Mouse (Mus musculus) kidney, adult 8-10 months (tissue): Measurements from ENCODE around the gene Ninj2.
"Not testable (repeated sequence)": the region's sequence is repeated elsewhere in the genome, so short reads cannot be mapped to it uniquely, and the experiment has no call there.

Source experiments
- DNase-seq, 2 experiments: peaks; one replicate each; pipeline ENCODE4 v3.0.0; 2022

The Ninj2 gene

DNA sequence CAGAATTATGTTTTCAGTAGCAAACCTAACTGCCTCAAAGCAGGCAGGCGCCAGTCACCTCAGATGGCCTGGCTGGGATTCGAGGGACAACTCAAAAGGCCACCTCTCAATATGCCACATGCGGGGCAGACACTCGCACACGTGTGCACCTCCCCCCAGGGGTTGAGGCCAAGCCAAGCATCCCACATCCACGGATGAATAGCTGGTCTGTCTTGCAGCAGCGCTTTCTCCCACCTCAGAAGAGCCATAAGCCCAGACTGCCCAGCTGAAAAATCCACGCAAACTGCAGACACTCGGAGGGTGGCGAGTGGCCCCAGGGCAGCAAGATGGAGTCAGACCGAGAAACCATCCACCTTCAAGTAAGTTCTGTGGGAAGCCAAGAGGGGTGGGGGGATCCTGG, at the start of gene Ninj2:
TSS of gene Ninj2 (plus strand) at position 251 of the 400 bp plus-strand sequence.
- DNase-seq, result no peak

- DNase-seq, result no peak
Observed at GRCm38 (mm10) chr6:120045406-120045805, 47.7 kb upstream of the Ninj2 start.

- no peak for DNase-seq
Observed at GRCm38 (mm10) chr6:120047705-120048292, 45.4 kb upstream of the Ninj2 start.

DNA sequence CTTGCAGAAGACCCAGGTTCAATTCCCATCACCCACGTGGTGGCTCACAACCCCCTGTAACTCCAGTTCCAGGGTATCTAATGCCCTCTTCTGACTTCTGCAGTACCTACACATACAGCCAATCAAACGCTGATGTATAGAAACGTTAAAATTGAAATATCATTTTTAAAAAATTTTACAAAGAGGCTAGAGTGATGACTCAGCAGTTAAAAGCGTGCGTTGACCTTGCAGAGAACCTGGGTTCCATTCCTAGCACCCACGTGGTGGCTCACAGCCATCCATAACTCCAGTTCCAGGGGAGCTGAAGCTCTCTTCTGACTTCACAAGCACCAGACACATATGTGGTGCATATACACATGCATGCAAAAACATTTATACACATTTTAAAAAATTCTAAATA, 38.7 kb upstream of the Ninj2 start:
- DNase-seq, result no peak

GRCm38 (mm10) chr6:120055666-120056540, 37.2 kb upstream of the Ninj2 start:
- no peak for DNase-seq

DNA sequence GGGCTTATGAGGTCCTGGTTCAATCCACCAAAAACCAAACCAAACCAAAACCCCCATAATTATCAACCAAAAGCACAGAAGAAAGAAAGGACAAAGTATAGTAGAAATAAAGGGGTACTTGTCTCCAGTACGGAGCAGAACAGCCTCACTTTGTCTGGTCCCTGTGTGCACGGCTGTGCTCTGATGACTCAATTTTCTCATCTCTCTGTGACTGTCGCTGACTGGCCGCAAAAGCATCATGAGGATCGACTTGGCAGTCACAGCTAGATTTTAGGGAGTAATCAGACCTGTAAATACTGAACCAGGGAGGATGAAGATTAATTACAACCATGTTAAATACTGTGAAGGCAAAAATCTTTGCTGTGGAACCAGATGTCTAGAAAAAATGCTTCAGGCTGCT, 30.2 kb upstream of the Ninj2 start:
- DNase-seq, result no peak

- DNase-seq, result no peak
Observed at GRCm38 (mm10) chr6:120064627-120065026, 28.5 kb upstream of the Ninj2 start.

DNA sequence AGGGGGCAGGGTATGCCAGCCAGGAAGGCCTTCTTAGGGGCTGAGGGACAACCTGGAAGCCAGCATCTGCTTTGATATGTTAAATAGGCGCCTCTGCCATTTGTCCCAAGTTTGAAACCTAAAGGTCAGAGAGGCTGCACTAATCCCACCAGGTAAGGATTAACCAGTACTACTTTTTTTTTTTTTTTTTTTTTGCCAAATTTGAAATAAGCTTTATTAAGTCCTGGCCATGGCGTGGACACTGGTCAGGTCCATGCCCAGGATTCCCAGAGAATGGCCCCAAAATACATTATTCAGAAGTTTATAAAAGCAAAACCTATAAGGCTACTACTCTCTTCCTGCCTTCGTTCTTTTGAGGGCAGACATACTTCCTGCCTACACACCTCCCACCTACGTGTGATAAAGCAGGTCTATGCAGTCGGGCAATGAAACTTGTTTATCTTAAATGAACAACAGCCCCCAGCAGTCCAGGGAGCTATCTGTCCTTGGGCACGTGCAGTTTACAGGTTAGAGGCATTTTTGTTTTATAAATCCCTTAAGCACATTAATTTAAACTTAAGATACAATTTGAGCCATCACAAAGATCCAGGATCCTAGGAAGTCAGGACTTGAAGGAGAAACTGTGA, 27.5 kb upstream of the Ninj2 start:
- no peak for DNase-seq

DNA sequence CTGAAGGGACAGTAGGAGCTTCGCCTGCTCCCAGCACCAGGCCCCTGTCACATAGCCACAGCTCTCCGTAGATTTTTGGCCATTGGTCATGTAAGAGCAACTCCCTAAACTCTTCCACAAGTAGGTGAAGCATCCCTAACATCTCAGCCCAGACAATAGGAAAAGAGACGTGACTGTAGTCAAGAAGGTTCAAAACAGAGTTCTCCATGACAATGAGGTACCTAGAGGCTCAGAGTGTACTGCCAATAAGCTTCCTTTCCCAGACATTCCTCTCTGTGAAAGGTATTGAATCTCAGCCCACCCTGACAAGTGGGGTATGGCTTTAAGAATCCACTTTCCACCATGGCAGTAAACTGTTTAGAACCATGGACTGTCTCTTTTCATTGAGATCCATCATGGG, 23.6 kb upstream of the Ninj2 start:
- no peak for DNase-seq

- no peak for DNase-seq
Observed at GRCm38 (mm10) chr6:120072630-120073029, 20.5 kb upstream of the Ninj2 start.

DNA sequence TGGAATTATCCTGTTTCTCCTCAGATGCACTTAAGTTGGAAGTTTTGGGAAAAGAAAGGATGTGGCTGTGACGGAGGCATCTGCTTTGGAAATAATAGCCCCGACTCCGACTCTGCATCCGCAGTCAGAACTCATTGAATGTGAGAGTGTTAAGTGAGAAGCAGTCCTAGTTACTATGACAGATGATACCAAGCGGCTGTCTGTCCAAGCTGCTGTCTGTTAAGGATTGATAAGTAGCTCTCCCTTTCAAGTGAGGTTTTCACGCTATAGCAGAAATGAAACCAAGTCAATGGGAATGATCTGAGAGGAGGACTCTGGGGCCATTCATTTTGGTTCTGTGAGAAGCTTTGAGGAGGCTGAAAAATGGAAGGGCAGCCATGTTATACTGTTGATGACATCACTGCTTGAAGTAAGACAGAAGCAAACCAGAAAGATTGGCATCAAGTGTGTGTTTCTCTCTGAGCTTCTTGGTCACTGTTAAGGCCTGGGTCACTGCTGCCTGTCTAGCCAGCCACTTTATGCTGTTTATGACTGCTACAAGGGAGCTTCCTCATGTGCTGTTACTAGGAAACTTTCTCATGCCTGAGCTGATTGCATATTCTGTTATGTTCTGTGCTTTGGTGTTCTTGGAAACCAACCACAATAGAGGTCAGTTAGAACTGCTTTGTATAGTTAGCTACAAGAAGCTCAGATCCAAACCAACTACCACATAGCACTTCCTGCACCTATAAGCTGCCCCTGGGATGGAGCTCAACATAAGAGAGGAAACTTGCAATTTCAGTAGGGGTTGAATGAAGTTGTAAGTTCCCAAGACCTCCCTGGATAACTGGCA, 16.3 kb upstream of the Ninj2 start:
- DNase-seq, result no peak

DNA sequence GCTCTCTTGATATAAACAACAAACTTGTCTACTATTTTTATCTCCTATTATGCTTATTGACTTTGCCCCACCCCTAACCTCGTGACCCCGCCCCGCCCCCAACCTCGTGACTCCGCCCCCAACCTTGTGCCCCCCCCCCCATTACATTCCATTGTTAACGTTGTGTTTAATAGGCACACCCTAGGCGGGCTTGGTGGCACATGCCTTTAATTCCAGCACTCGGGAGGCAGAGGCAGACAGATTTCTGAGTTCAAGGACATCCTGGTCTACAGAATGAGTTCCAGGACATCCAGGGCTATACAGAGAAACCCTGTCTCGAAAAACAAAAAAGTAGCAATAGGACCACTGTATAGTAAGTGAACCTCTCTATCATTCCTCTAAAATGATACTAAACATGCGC, 13.6 kb upstream of the Ninj2 start:
- no peak for DNase-seq

DNA sequence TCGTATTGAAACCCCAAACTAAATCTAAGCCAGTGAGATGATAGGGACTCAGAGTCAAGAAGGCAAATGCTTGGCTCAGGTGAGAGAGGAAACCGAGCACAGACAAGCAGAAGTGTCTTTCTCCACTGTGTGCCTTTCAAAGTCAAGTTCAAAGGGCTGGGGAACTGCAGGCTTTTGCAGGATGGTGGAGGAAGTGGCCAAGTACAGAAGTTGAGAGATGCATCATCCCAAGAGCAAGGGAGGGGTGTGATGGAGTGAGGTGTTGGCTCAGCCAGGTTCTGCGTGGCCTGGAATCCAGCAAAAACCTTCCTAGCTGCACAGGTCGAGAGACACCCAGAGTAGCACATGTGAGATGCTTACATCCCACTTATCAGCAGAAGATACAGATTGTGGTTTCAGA, 11.6 kb upstream of the Ninj2 start:
- no peak for DNase-seq

DNA sequence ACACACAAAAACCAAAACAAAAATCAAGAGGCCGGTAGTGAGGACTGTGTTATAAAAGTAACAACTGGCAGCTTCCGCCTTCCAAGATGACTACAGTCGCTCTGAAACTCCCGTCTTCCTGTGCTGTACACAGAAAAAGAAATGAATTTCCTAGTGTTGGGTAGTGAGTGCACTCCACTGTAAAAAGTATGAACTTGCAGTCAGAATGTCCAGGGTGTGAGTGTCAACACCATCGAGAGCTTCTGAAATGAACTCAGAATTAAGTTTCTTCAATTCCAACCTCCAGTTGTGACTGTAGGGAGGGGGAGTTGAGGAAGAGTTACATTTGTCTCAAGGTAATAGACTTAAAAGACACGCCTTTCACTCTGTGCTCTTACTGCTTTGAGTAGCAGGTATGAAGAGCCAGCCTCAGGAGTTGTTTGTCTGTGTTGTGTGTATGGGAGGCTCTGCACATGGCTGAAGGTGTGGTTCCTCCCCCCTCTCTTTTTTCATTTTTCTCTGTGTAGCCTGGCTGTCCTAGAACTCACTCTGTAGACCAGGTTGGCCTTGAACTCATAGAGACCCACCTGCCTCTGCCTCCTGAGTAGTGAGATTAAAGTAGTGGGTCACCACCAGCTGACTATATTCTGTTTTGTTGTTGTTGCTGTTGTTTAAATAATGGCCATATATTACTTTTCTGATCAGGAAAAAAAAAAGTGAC, 10.7 kb upstream of the Ninj2 start:
- DNase-seq, result no peak

GRCm38 (mm10) chr6:120082951-120083411, 10.2 kb upstream of the Ninj2 start:
- DNase-seq, result no peak

- DNase-seq, result no peak
Observed at GRCm38 (mm10) chr6:120083442-120083841, 9.7 kb upstream of the Ninj2 start.

- DNase-seq, result no peak
Observed at GRCm38 (mm10) chr6:120084983-120085382, 8.2 kb upstream of the Ninj2 start.

- DNase-seq, result no peak
Observed at GRCm38 (mm10) chr6:120085832-120086231, 7.3 kb upstream of the Ninj2 start.

GRCm38 (mm10) chr6:120087041-120087440, 6.1 kb upstream of the Ninj2 start:
- DNase-seq, result not testable (repeated sequence)

DNA sequence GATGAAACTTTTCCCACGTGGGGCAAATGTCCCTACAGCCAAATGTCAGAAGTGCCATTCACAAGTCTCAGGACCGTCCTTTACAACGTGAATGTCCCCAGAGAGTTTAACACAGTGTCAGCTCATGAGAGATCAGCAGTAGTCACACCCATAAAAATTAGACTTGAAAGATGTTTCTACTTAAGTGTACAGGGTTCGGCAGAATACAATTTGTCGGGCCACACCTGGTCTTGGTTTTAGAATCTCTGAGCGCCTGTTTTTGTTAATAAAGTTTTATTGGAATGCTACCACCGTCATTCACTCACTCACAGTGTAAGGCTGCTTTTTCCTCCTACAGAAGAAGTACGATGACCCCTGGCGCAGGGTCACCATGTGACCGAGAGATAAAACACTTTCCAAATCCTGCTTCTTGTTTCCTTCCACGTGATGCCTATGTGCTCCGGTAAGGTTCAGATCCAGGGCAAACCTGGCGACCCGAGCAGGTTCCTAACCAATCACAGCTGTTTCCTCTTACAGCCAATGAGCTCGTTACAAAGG, 2.4 kb upstream of the Ninj2 start:
- peak; percentile 8 to 17 for DNase-seq

- DNase-seq, result no peak
Observed at GRCm38 (mm10) chr6:120091956-120092355, 1.2 kb upstream of the Ninj2 start.
